Mouse (Mus musculus): ENCODE results near the gene Nhsl2.
A peak's percentile ranks its signal among the peaks of the same experiment; 100 is the strongest.
"Not testable (repeated sequence)": the region's sequence is repeated elsewhere in the genome, so short reads cannot be mapped to it uniquely, and the experiment has no call there.

Gene Nhsl2

DNA sequence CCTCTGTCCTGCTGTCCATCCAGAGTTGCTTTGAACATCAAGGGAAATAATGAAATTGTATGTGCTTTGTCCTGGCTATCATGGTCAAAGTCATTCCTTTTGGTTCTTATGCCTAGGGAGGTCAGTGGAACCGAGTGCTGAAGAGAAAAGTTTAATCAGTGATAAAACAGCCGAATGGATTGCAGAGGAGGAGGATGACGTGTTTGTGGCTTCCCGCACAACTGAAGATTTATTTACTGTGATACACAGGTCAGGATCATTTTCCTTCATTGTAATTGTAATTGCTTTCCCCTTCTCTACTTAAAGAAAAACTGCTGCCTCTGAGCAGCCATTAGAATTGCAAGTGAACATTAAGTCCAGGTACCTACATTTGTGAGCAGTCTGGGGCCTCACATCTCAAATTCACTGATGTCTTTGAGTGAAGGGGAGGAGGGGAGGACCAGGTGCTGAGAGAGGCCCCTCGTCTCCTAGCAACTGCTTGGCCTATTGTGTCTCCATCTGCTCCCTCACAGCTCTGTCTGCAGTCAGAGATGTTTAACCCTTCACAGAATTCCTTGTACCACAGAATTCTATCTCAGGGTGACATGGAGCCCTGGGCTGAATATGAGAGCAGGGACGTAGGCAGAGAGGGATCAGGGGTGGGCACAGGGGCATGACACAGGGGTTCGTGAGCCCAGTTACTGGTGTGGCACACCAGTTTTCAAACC is 232.5 kb downstream of the Nhsl2 start:
- DNase-seq (ENCODE audit: low spot score in 2 of 2) = no peak

DNA sequence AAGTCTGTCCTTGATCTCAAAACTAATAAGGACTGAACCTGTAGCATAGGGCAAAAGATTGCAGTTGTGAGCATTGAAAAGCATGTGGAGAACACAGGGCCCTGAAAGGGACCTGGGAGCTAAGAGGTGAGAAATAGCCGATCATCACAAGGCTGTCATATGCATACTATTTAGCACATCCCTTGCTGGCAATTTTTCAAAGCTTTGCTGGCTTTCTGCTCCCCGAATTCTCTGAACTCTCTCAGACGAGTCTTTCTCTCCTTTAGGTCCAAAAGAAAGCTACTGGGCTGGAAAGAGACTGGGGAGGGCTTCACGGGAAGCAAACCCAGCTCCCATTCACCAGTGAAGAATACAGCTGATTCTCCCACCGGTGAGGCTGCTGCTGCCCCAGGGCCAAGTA is 233.2 kb downstream of the Nhsl2 start:
- no peak for DNase-seq (ENCODE audit: low spot score in 2 of 2)

GRCm38 (mm10) chrX:102085798-102086443 is 236.7 kb downstream of the Nhsl2 start:
- DNase-seq (ENCODE audit: low spot score in 2 of 2) = no peak

DNA sequence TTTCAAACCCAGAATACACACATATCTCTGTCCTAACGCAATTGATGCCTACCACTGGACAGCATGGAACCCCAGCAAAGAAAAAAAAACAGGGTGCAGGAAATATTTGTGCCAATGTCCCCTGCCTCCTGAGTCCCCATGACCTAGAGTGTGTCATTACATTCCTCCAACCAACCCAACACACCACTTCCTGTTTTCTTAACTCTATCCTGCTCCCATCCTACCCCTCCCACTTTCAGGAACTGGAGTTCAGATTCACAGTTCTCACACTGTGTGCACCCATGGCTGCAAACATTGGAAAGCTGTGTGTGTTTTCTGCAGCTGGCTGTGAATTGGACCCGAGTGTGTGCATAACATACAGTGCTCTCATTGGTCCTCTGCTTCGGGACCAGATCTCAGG is 241.4 kb downstream of the Nhsl2 start:
- no peak for DNase-seq (ENCODE audit: low spot score in 2 of 2)

- DNase-seq (ENCODE audit: low spot score in 2 of 2) = no peak
These were observed 245.3 kb downstream of the Nhsl2 start for GRCm38 (mm10) chrX:102094381-102094904.

DNA sequence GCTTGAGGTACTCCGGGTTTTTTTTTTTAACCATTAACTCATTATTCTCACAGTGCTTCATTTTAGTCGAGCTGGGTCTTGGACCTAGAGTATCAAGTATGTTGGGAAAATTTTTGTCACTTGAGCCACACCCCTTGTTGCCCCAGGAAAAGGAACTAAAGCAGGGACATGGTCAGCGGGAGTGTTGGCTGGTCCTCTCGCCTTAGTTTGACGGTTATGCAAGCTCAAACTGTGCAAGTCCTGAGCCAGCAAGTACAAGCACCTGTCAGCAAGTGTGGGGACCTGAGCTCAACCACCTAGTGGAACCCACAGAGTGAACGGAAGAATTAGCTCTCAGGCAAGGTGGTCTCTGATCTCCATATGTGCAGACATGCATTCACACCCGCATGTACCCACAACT is 252.7 kb downstream of the Nhsl2 start:
- no peak for DNase-seq (ENCODE audit: low spot score in 2 of 2)

GRCm38 (mm10) chrX:102103830-102104229 is 254.6 kb downstream of the Nhsl2 start:
- not testable (repeated sequence) for DNase-seq (ENCODE audit: low spot score in 2 of 2)

DNA sequence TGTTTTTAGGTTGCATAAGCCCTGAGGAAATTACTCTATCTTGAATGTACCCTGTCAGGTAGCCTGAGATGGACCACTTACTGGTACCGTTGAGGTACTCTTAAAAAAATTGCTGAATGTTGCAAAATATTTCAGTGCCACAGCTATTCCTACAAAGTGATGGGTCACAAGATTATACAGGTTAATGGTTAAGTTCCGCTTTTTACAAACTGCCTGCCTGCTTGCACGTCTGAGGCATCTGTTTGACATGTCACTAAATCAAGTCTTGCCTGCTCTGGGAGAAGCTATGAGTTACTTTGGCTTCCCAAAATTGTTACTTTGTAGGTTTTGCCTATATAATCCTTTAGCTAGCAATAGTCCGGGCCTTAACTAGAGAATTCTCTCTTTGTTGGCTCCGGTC is 260.2 kb downstream of the Nhsl2 start:
- not testable (repeated sequence) for DNase-seq (ENCODE audit: low spot score in 2 of 2)

DNA sequence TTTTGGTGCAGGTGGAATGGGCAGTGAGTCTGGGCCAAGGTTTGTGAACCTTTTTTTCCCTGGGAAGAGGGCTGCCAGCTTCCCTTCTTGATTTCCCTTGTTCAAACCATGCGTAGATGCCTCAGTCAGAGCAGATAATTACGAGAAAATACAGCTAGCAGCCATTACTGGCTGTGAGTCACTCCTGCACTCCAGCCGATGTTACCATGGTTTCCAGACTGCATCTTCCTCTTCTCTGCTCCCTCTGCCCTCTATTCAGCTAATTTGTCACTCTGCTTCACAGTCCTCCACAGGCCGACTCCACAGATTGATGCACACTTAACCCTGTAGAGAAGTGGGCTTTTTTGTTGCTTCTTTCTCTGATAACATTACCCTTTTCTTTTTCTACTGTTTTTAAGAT is 266.5 kb downstream of the Nhsl2 start:
- DNase-seq (ENCODE audit: low spot score in 2 of 2) = peak; percentile 6

GRCm38 (mm10) chrX:102119042-102119864 is 270.1 kb downstream of the Nhsl2 start, which contains the start of gene Pin4:
Gene Pin4 (plus strand): TSS chrX:102119447.
- peak; percentile 89 to 95 for DNase-seq (ENCODE audit: low spot score in 2 of 2)

GRCm38 (mm10) chrX:102121321-102121720 is 272.1 kb downstream of the Nhsl2 start:
- no peak for DNase-seq (ENCODE audit: low spot score in 2 of 2)

DNA sequence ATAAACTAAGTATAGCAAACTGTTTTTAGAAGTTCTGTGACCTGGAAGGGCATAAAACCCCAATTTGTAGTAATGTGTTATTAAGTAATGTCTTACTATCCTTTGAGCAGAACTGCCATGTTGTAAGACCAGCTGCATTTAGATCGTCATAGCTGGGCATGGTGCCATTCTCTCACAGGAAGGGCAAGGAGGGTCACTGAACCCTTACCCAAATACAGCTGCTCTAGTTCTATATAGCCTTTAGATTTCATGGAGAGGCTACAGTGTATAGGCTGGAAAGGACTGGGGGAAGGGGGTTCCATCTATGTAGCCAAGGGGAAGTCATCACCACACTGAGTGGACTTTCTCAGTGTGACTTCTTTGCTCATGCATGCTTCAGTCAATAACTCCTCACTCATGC is 292.0 kb downstream of the Nhsl2 start:
- no peak for DNase-seq (ENCODE audit: low spot score in 2 of 2)
